Mouse (Mus musculus): ENCODE data around the gene Ets1. TPM values are rescaled to one million over a fixed set of nuclear protein-coding genes. Genes with fewer than 3 reads are reported as not detected.

Ets1 gene
- polyA plus RNA-seq, 1 experiment = 0.09 TPM

- TF ChIP-seq GATA1 (IDR thresholded peaks at IDR 0.05; ENCODE audit: borderline replicate concordance, low read length) (no peak), FLI1 (IDR thresholded peaks at IDR 0.05; ENCODE audit: low read length) (no peak)
- no peaks in the 10 kb centered on the region for H3K9me3 ChIP-seq
- no peak overlapping the region for H3K4me3 ChIP-seq (replicated peaks)
- peaks cover 21% of the 10 kb centered on the region for H3K27me3 ChIP-seq (replicated peaks)
- peaks cover 10% of the 10 kb centered on the region; the same call in 1 of the 2 replicates for H3K4me1 ChIP-seq
- no peaks in the 10 kb centered on the region for H3K36me3 ChIP-seq (replicated peaks; ENCODE audit: low read length)
These were observed 110.0 kb downstream of the Ets1 start for GRCm38 (mm10) chr9:32745998-32746397.

- no peaks in the 10 kb centered on the region for H3K9me3 ChIP-seq
- peaks cover 10% of the 10 kb centered on the region; the same call in 1 of the 2 replicates for H3K4me1 ChIP-seq
- H3K4me3 ChIP-seq (replicated peaks) = no peak overlapping the region
- no peak for TF ChIP-seq FLI1 (IDR thresholded peaks at IDR 0.05; ENCODE audit: low read length)
- no peak for TF ChIP-seq GATA1 (IDR thresholded peaks at IDR 0.05; ENCODE audit: borderline replicate concordance, low read length)
- H3K36me3 ChIP-seq (replicated peaks; ENCODE audit: low read length) = no peaks in the 10 kb centered on the region
- peaks cover 21% of the 10 kb centered on the region for H3K27me3 ChIP-seq (replicated peaks)
These were observed 110.6 kb downstream of the Ets1 start for GRCm38 (mm10) chr9:32746615-32747014.

GRCm38 (mm10) chr9:32747624-32748023 is 111.6 kb downstream of the Ets1 start:
- Histone ChIP-seq H3K27me3 (replicated peaks) (peaks cover 21% of the 10 kb centered on the region), H3K4me3 (replicated peaks) (no peak overlapping the region), H3K9me3 (no peaks in the 10 kb centered on the region), H3K36me3 (replicated peaks; ENCODE audit: low read length) (no peaks in the 10 kb centered on the region), H3K4me1 (peaks cover 10% of the 10 kb centered on the region; the same call in 1 of the 2 replicates)
- TF ChIP-seq GATA1 (IDR thresholded peaks at IDR 0.05; ENCODE audit: borderline replicate concordance, low read length) (no peak), FLI1 (IDR thresholded peaks at IDR 0.05; ENCODE audit: low read length) (no peak)

- TF ChIP-seq GATA1 (IDR thresholded peaks at IDR 0.05; ENCODE audit: borderline replicate concordance, low read length) (no peak), FLI1 (IDR thresholded peaks at IDR 0.05; ENCODE audit: low read length) (no peak)
- H3K4me1 ChIP-seq = peaks cover 10% of the 10 kb centered on the region; the same call in 1 of the 2 replicates
- no peaks in the 10 kb centered on the region for H3K36me3 ChIP-seq (replicated peaks; ENCODE audit: low read length)
- no peak overlapping the region for H3K4me3 ChIP-seq (replicated peaks)
- peaks cover 15% of the 10 kb centered on the region for H3K27me3 ChIP-seq (replicated peaks)
- H3K9me3 ChIP-seq = no peaks in the 10 kb centered on the region
These were observed 112.5 kb downstream of the Ets1 start for GRCm38 (mm10) chr9:32748552-32748951.

GRCm38 (mm10) chr9:32749721-32750480 is 113.9 kb downstream of the Ets1 start:
- Histone ChIP-seq H3K27me3 (replicated peaks) (peaks cover 9% of the 10 kb centered on the region), H3K4me3 (replicated peaks) (no peak overlapping the region), H3K4me1 (peaks cover 9% of the 10 kb centered on the region; the same call in 1 of the 2 replicates), H3K9me3 (no peaks in the 10 kb centered on the region), H3K36me3 (replicated peaks; ENCODE audit: low read length) (no peaks in the 10 kb centered on the region)
- TF ChIP-seq FLI1 (IDR thresholded peaks at IDR 0.05; ENCODE audit: low read length) (no peak), GATA1 (IDR thresholded peaks at IDR 0.05; ENCODE audit: borderline replicate concordance, low read length) (no peak)

- peaks cover 9% of the 10 kb centered on the region for H3K27me3 ChIP-seq (replicated peaks)
- no peaks in the 10 kb centered on the region for H3K4me1 ChIP-seq
- no peak for TF ChIP-seq FLI1 (IDR thresholded peaks at IDR 0.05; ENCODE audit: low read length)
- no peak for TF ChIP-seq GATA1 (IDR thresholded peaks at IDR 0.05; ENCODE audit: borderline replicate concordance, low read length)
- no peaks in the 10 kb centered on the region for H3K36me3 ChIP-seq (replicated peaks; ENCODE audit: low read length)
- no peak overlapping the region for H3K4me3 ChIP-seq (replicated peaks)
- H3K9me3 ChIP-seq = no peaks in the 10 kb centered on the region
These were observed 116.6 kb downstream of the Ets1 start for GRCm38 (mm10) chr9:32752602-32753001.

- TF ChIP-seq GATA1 (IDR thresholded peaks at IDR 0.05; ENCODE audit: borderline replicate concordance, low read length) (no peak), FLI1 (IDR thresholded peaks at IDR 0.05; ENCODE audit: low read length) (no peak)
- peaks cover 14% of the 10 kb centered on the region for H3K27me3 ChIP-seq (replicated peaks)
- no peaks in the 10 kb centered on the region for H3K36me3 ChIP-seq (replicated peaks; ENCODE audit: low read length)
These were observed 118.3 kb downstream of the Ets1 start for GRCm38 (mm10) chr9:32754311-32754710.

GRCm38 (mm10) chr9:32756002-32756401 is 120.0 kb downstream of the Ets1 start:
- H3K4me3 ChIP-seq (replicated peaks) = no peak overlapping the region
- no peaks in the 10 kb centered on the region for H3K36me3 ChIP-seq (replicated peaks; ENCODE audit: low read length)
- H3K4me1 ChIP-seq = no peaks in the 10 kb centered on the region
- H3K27me3 ChIP-seq (replicated peaks) = peaks cover 8% of the 10 kb centered on the region
- H3K9me3 ChIP-seq = no peaks in the 10 kb centered on the region
- TF ChIP-seq FLI1 (IDR thresholded peaks at IDR 0.05; ENCODE audit: low read length) (no peak), GATA1 (IDR thresholded peaks at IDR 0.05; ENCODE audit: borderline replicate concordance, low read length) (no peak)

More at GRCm38 (mm10) chr9:32754311-32754710, 118.3 kb downstream of the Ets1 start:
- Histone ChIP-seq H3K4me1 (no peaks in the 10 kb centered on the region), H3K4me3 (replicated peaks) (no peak overlapping the region), H3K9me3 (no peaks in the 10 kb centered on the region)

GRCm38 (mm10) chr9:32758280-32758905 is 122.4 kb downstream of the Ets1 start:
- H3K4me3 ChIP-seq (replicated peaks) = no peak overlapping the region
- H3K4me1 ChIP-seq = no peaks in the 10 kb centered on the region
- no peaks in the 10 kb centered on the region for H3K9me3 ChIP-seq
- H3K36me3 ChIP-seq (replicated peaks; ENCODE audit: low read length) = no peaks in the 10 kb centered on the region
- TF ChIP-seq GATA1 (IDR thresholded peaks at IDR 0.05; ENCODE audit: borderline replicate concordance, low read length) (no peak), FLI1 (IDR thresholded peaks at IDR 0.05; ENCODE audit: low read length) (no peak)
- peaks cover 8% of the 10 kb centered on the region for H3K27me3 ChIP-seq (replicated peaks)

- Histone ChIP-seq H3K36me3 (replicated peaks; ENCODE audit: low read length) (no peaks in the 10 kb centered on the region), H3K9me3 (no peaks in the 10 kb centered on the region), H3K4me3 (replicated peaks) (no peak overlapping the region), H3K4me1 (no peaks in the 10 kb centered on the region), H3K27me3 (replicated peaks) (peaks cover 12% of the 10 kb centered on the region)
- TF ChIP-seq FLI1 (IDR thresholded peaks at IDR 0.05; ENCODE audit: low read length) (no peak), GATA1 (IDR thresholded peaks at IDR 0.05; ENCODE audit: borderline replicate concordance, low read length) (no peak)
These were observed 124.7 kb downstream of the Ets1 start for GRCm38 (mm10) chr9:32760649-32761157.
